Mouse (Mus musculus): Measurements from ENCODE around the gene Vstm2l. TPM values are rescaled to one million over a fixed set of nuclear protein-coding genes. Genes with fewer than 3 reads are reported as not detected.

Vstm2l gene
- total RNA-seq, 2 experiments from 2014 or later: 1.6 to 1.8 TPM

DNA sequence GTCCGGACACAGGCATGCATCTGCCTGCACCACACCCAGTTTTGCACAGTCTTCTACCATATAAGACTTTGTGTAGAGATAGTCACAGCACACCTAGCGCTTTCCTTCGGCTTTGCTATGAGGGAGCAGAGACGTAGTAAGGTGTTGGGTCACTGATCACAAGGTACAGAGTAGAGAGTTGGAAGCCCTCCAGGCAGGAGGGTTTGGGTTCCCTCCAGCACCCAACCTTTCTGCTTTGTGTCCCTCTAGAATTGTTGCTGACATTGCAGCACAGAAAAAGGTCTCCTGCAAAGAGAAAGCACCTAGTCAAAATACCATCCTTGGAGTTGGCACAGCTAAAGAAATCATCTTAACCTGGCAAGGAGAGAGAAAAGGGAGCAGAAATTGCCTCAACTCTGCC lies 78.0 kb downstream of the Vstm2l start:
- DNase-seq: no peak

Other genes with a start within 250 kb of the Vstm2l start
- 10 to 100 TPM; 17.6 to 18.0 TPM for gene Ctnnbl1, start 177.3 kb upstream of the Vstm2l start, total RNA-seq (2021)
- gene Tti1, start 113.8 kb downstream of the Vstm2l start, total RNA-seq (2021): 10 to 100 TPM; 19.8 to 23.1 TPM
- gene Rprd1b, start 113.8 kb downstream of the Vstm2l start, total RNA-seq (2021): 10 to 100 TPM; 29.2 to 37.1 TPM
- gene Tgm2, start 231.8 kb downstream of the Vstm2l start, total RNA-seq (2021): 10 to 100 TPM; 44.6 to 85.9 TPM